ENCODE assay signal across 9 mouse cellular contexts in genomic region chr2:170400666-170401065, GRCm38 (mm10). TPM values are rescaled to one million over a fixed set of nuclear protein-coding genes. Genes with fewer than 3 reads are reported as not detected.
DNase-seq lines count a peak whose midpoint lies in the region; ATAC-seq lines count a peak whose summit lies in the region.
"Had no signal": no experiment of that assay in that cellular context is flagged by ENCODE, and none has a peak within 500 bp of the region (broad histone marks: within the 10 kb centered on the region; RNA-seq: fewer than 3 reads in every experiment).

No protein-coding gene starts in this region.

- H3K4me3 ChIP-seq in heart, embryonic 16.5 days (ENCODE audit: low read length), result peak overlapping the region; percentile 47
- H3K4me3 ChIP-seq in embryonic facial prominence, embryonic 12.5 days, result peak overlapping the region; percentile 28
- H3K4me3 ChIP-seq in intestine, embryonic 16.5 days (ENCODE audit: low read length), result peak overlapping the region; percentile 15; the same call in 1 of the 2 replicates

- peak overlapping the region; percentile 39; the same call in 1 of the 2 replicates for H3K9ac ChIP-seq in heart, embryonic 16.5 days (ENCODE audit: low read length)
- H3K9ac ChIP-seq in embryonic facial prominence, embryonic 12.5 days, result peak overlapping the region; percentile 19; the same call in 1 of the 2 replicates
- H3K9ac ChIP-seq in intestine, embryonic 16.5 days (ENCODE audit: low read depth, low read length), result no peak overlapping the region

- peaks cover 5% of the 10 kb centered on the region; the same call in 1 of the 2 replicates for H3K27me3 ChIP-seq in heart, embryonic 16.5 days (ENCODE audit: control insufficient read depth, insufficient read depth, low read length)
- no peaks in the 10 kb centered on the region for H3K27me3 ChIP-seq in embryonic facial prominence, embryonic 12.5 days
- H3K27me3 ChIP-seq in intestine, embryonic 16.5 days (replicated peaks; ENCODE audit: control insufficient read depth, insufficient read depth, low read length), result no peaks in the 10 kb centered on the region

- 0 out of 2 replicates have a peak, but pooled peaks have one; percentile 20 for ATAC-seq in heart, embryonic 16.5 days (replicated peaks; ENCODE audit: extremely low read depth, insufficient read depth, low FRiP score)
- no peak for ATAC-seq in embryonic facial prominence, embryonic 12.5 days (ENCODE audit: insufficient number of reproducible peaks, insufficient read depth, low FRiP score, low TSS enrichment)
- no peak for ATAC-seq in intestine, embryonic 16.5 days
- ATAC-seq: inflammation-experienced regulatory T-cells, adult 6 months had no signal

- peaks cover 10% of the 10 kb centered on the region for H3K4me1 ChIP-seq in heart, embryonic 16.5 days (ENCODE audit: control insufficient read depth, insufficient read depth, low read length)
- H3K4me1 ChIP-seq in embryonic facial prominence, embryonic 12.5 days, result peaks cover 21% of the 10 kb centered on the region
- H3K4me1 ChIP-seq in intestine, embryonic 16.5 days (ENCODE audit: control insufficient read depth, insufficient read depth, low read length), result peaks cover 7% of the 10 kb centered on the region; the same call in 1 of the 2 replicates

- H3K27ac ChIP-seq in heart, embryonic 16.5 days (ENCODE audit: low read length), result no peak overlapping the region
- H3K27ac ChIP-seq in embryonic facial prominence, embryonic 12.5 days, result peak overlapping the region; percentile 41; the same call in 1 of the 2 replicates
- H3K27ac ChIP-seq in intestine, embryonic 16.5 days (ENCODE audit: low read length), result no peak overlapping the region

- intact Hi-C loops in heart, postnatal 36 days (cut with DNase I), result loop anchor here (1.0 to 2.0 kb wide), 2 partner anchors 45 to 284 kb away; no protein-coding TSS in a partner anchor

- peak overlapping the region; percentile 72 for H3K4me2 ChIP-seq in heart, embryonic 16.5 days (ENCODE audit: low read depth, low read length)
- H3K4me2 ChIP-seq in embryonic facial prominence, embryonic 12.5 days (replicated peaks), result peak overlapping the region; percentile 54
- H3K4me2 ChIP-seq in intestine, embryonic 16.5 days (ENCODE audit: low read depth, low read length), result peak overlapping the region; percentile 60; the same call in 1 of the 2 replicates

- no peaks in the 10 kb centered on the region for H3K36me3 ChIP-seq in heart, embryonic 16.5 days (ENCODE audit: control insufficient read depth, insufficient read depth)
- H3K36me3 ChIP-seq in embryonic facial prominence, embryonic 12.5 days, result no peaks in the 10 kb centered on the region
- H3K36me3 ChIP-seq in intestine, embryonic 16.5 days (ENCODE audit: control insufficient read depth, insufficient read depth, low read length), result no peaks in the 10 kb centered on the region

- DNase-seq in heart, postnatal 36 days, result no peak
- DNase-seq in neural tube, embryonic 10.5 days (ENCODE audit: extremely low spot score, low spot score), result peak; percentile 53
- no peak for DNase-seq in cerebellum, postnatal 36 days
- DNase-seq in lung, postnatal 36 days, result no peak
- no peak for DNase-seq in spleen, adult 18-20 months

- 5% methylated on average over 10 of the region's 10 CpGs for WGBS in heart, embryonic 16.5 days
- WGBS in embryonic facial prominence, embryonic 12.5 days, result 2% methylated on average over 10 of the region's 10 CpGs
- WGBS in intestine, embryonic 16.5 days, result 6% methylated on average over 10 of the region's 10 CpGs

- 0 out of 2 replicates have a peak, but pooled peaks cover 2% of the 10 kb centered on the region for H3K9me3 ChIP-seq in heart, embryonic 16.5 days (replicated peaks; ENCODE audit: control insufficient read depth, low read length)
- H3K9me3 ChIP-seq in embryonic facial prominence, embryonic 12.5 days, result no peaks in the 10 kb centered on the region
- no peaks in the 10 kb centered on the region for H3K9me3 ChIP-seq in intestine, embryonic 16.5 days (ENCODE audit: control insufficient read depth, low read length)

RNA-seq across cellular contexts. Expression of gene Bcas1, which starts 27.0 kb away (rescaled TPM):
- 0.58 and 0.75 TPM in 2 replicates for polyA plus RNA-seq in heart, embryonic 16.5 days (2015; fragmentation: Nextera tagmentation; extraction: Ambion mirVana)
- total RNA-seq in heart, postnatal 36 days (2021), result not detected
- 1.2 and 1.3 TPM in 2 replicates for polyA plus RNA-seq in embryonic facial prominence, embryonic 12.5 days (2016; fragmentation: Nextera tagmentation; extraction: Ambion mirVana)
- polyA plus RNA-seq in intestine, embryonic 16.5 days (2015; fragmentation: Nextera tagmentation; extraction: Ambion mirVana), result 9.5 and 12.1 TPM in 2 replicates
